Mouse (Mus musculus) spleen, adult 2 months (tissue): ENCODE measurements around the gene 4930404H24Rik.

Source experiments
- CTCF ChIP-seq: fragments of 200-500 bp; IDR thresholded peaks from 2 replicates; pipeline ENCODE4 v1.5.1; 2011; ENCODE audit warnings: mild to moderate bottlenecking, inconsistent platforms; ENCODE audit not compliant: insufficient read depth, insufficient read length, insufficient replicate concordance; ENCODE audit errors: extremely low read depth
- POLR2A ChIP-seq: fragments of 200-500 bp; IDR thresholded peaks from 2 replicates; pipeline ENCODE4 v1.6.1; 2011; ENCODE audit warnings: low read depth, low read length, inconsistent platforms

GRCm38 (mm10) chr2:153522270-153522669 is 29.7 kb downstream of the 4930404H24Rik start:
- no peak for TF ChIP-seq CTCF
- TF ChIP-seq POLR2A, result no peak
